17 mouse cellular contexts compared by ENCODE assay signal in genomic region chr4:151360976-151361673, GRCm38 (mm10).
DNase-seq lines count a peak whose midpoint lies in the region; ATAC-seq and TF ChIP-seq lines count a peak whose summit lies in the region.
"Had no signal": no experiment of that assay in that cellular context is flagged by ENCODE, and none has a peak within 500 bp of the region (broad histone marks: within the 10 kb centered on the region; RNA-seq: fewer than 3 reads in every experiment).

No protein-coding gene starts in this region.

- no peaks in the 10 kb centered on the region for H3K27me3 ChIP-seq in forebrain, embryonic 14.5 days (replicated peaks; ENCODE audit: control insufficient read depth, insufficient read depth, low read length)
- peaks cover 6% of the 10 kb centered on the region for H3K27me3 ChIP-seq in forebrain, postnatal 0 days (ENCODE audit: insufficient read depth, low read length)
- no peaks in the 10 kb centered on the region for H3K27me3 ChIP-seq in midbrain, embryonic 12.5 days
- H3K27me3 ChIP-seq in midbrain, embryonic 11.5 days (ENCODE audit: control insufficient read depth, insufficient read depth, low read length): no peaks in the 10 kb centered on the region
- no peaks in the 10 kb centered on the region for H3K27me3 ChIP-seq in neural tube, embryonic 15.5 days (replicated peaks)
- H3K27me3 ChIP-seq: forebrain, embryonic 12.5 days had no signal

- peaks cover 6% of the 10 kb centered on the region for H3K4me1 ChIP-seq in forebrain, embryonic 14.5 days (ENCODE audit: control insufficient read depth, insufficient read depth, low read length)
- no peaks in the 10 kb centered on the region for H3K4me1 ChIP-seq in forebrain, postnatal 0 days (ENCODE audit: insufficient read depth)
- peaks cover 16% of the 10 kb centered on the region for H3K4me1 ChIP-seq in midbrain, embryonic 12.5 days
- H3K4me1 ChIP-seq in midbrain, embryonic 11.5 days (ENCODE audit: control insufficient read depth, insufficient read depth, low read length): no peaks in the 10 kb centered on the region
- peaks cover 45% of the 10 kb centered on the region for H3K4me1 ChIP-seq in neural tube, embryonic 15.5 days
- H3K4me1 ChIP-seq: limb, embryonic 15.5 days; megakaryocyte, embryonic 14.5 days had no signal

- no peaks in the 10 kb centered on the region for H3K36me3 ChIP-seq in forebrain, embryonic 14.5 days (ENCODE audit: control insufficient read depth, insufficient read depth, low read length)
- H3K36me3 ChIP-seq in forebrain, postnatal 0 days (ENCODE audit: insufficient read depth): no peaks in the 10 kb centered on the region
- H3K36me3 ChIP-seq in midbrain, embryonic 12.5 days: no peaks in the 10 kb centered on the region
- H3K36me3 ChIP-seq in midbrain, embryonic 11.5 days (ENCODE audit: control insufficient read depth, insufficient read depth, low read length): no peaks in the 10 kb centered on the region
- no peaks in the 10 kb centered on the region for H3K36me3 ChIP-seq in neural tube, embryonic 15.5 days
- H3K36me3 ChIP-seq: forebrain, embryonic 12.5 days; limb, embryonic 15.5 days had no signal

- 0 out of 2 replicates have a peak overlapping the region, but pooled peaks have one; percentile 36 for H3K27ac ChIP-seq in forebrain, embryonic 14.5 days (ENCODE audit: low read depth, low read length)
- H3K27ac ChIP-seq in forebrain, postnatal 0 days (ENCODE audit: low read depth, low read length): no peak overlapping the region
- peak overlapping the region; percentile 64 for H3K27ac ChIP-seq in midbrain, embryonic 12.5 days (replicated peaks)
- H3K27ac ChIP-seq in midbrain, embryonic 11.5 days (ENCODE audit: low read depth, low read length): no peak overlapping the region
- peak overlapping the region; percentile 74 for H3K27ac ChIP-seq in neural tube, embryonic 15.5 days (replicated peaks)
- H3K27ac ChIP-seq: forebrain, embryonic 12.5 days; gastrocnemius, adult 2 months; left cerebral cortex, adult 2 months; limb, embryonic 15.5 days had no signal

- TF ChIP-seq CTCF in forebrain, postnatal 0 days (IDR thresholded peaks at IDR 0.05; ENCODE audit: low read depth): no peak

- no peak overlapping the region for H3K4me3 ChIP-seq in forebrain, embryonic 14.5 days (ENCODE audit: low read depth, low read length)
- H3K4me3 ChIP-seq in forebrain, postnatal 0 days (ENCODE audit: low read depth, low read length): no peak overlapping the region
- H3K4me3 ChIP-seq in midbrain, embryonic 12.5 days: no peak overlapping the region
- H3K4me3 ChIP-seq in midbrain, embryonic 11.5 days (ENCODE audit: low read depth, low read length): no peak overlapping the region
- no peak overlapping the region for H3K4me3 ChIP-seq in neural tube, embryonic 15.5 days (replicated peaks)
- H3K4me3 ChIP-seq: forebrain, embryonic 12.5 days; gastrocnemius, adult 2 months; left cerebral cortex, adult 2 months; limb, embryonic 15.5 days; megakaryocyte, embryonic 14.5 days had no signal

- 47% methylated on average over 20 of the region's 20 CpGs for WGBS in forebrain, embryonic 14.5 days
- WGBS in forebrain, postnatal 0 days: 48% methylated on average over 20 of the region's 20 CpGs
- WGBS in midbrain, embryonic 12.5 days: 68% methylated on average over 20 of the region's 20 CpGs
- WGBS in midbrain, embryonic 11.5 days: 79% methylated on average over 20 of the region's 20 CpGs
- 39% methylated on average over 20 of the region's 20 CpGs for WGBS in neural tube, embryonic 15.5 days

- ATAC-seq in forebrain, embryonic 14.5 days: no peak
- no peak for ATAC-seq in forebrain, postnatal 0 days
- no peak for ATAC-seq in midbrain, embryonic 12.5 days (ENCODE audit: low FRiP score, low read depth)
- no peak for ATAC-seq in midbrain, embryonic 11.5 days (ENCODE audit: low FRiP score)
- ATAC-seq in neural tube, embryonic 15.5 days (ENCODE audit: low FRiP score): no peak
- ATAC-seq: activated CD4-positive, CD25-positive, alpha-beta regulatory T cell, adult 4 months; intestine, postnatal 0 days had no signal

- H3K9me3 ChIP-seq in forebrain, embryonic 14.5 days (replicated peaks; ENCODE audit: control insufficient read depth, low read length): no peaks in the 10 kb centered on the region
- no peaks in the 10 kb centered on the region for H3K9me3 ChIP-seq in forebrain, postnatal 0 days (ENCODE audit: low read length)
- no peaks in the 10 kb centered on the region for H3K9me3 ChIP-seq in midbrain, embryonic 12.5 days
- H3K9me3 ChIP-seq in midbrain, embryonic 11.5 days (ENCODE audit: control insufficient read depth, low read length): no peaks in the 10 kb centered on the region
- no peaks in the 10 kb centered on the region for H3K9me3 ChIP-seq in neural tube, embryonic 15.5 days (replicated peaks)
- H3K9me3 ChIP-seq: forebrain, embryonic 12.5 days; limb, embryonic 15.5 days had no signal

- no peak overlapping the region for H3K9ac ChIP-seq in forebrain, embryonic 14.5 days (ENCODE audit: low read length)
- H3K9ac ChIP-seq in forebrain, postnatal 0 days: no peak overlapping the region
- no peak overlapping the region for H3K9ac ChIP-seq in midbrain, embryonic 12.5 days (replicated peaks)
- H3K9ac ChIP-seq in midbrain, embryonic 11.5 days (ENCODE audit: low read length): no peak overlapping the region
- H3K9ac ChIP-seq in neural tube, embryonic 15.5 days (replicated peaks): no peak overlapping the region
- H3K9ac ChIP-seq: forebrain, embryonic 12.5 days; limb, embryonic 15.5 days had no signal

- no peak for DNase-seq in forebrain, embryonic 14.5 days (ENCODE audit: low spot score)
- no peak for DNase-seq in forebrain, postnatal 0 days
- no peak for DNase-seq in midbrain, embryonic 11.5 days (ENCODE audit: low spot score, missing footprints)
- DNase-seq in cerebellum, postnatal 36 days: peak; percentile 47
- DNase-seq in lung, postnatal 10 days: no peak
- no peak for DNase-seq in ovary, adult 18-20 months (ENCODE audit: low spot score)
- DNase-seq: gastrocnemius, adult 2 months; lung, adult 2 months; right cerebral cortex, postnatal 25 days had no signal

- H3K4me2 ChIP-seq in forebrain, embryonic 14.5 days (ENCODE audit: low read length): no peak overlapping the region
- H3K4me2 ChIP-seq in forebrain, postnatal 0 days (ENCODE audit: low read depth): no peak overlapping the region
- no peak overlapping the region for H3K4me2 ChIP-seq in midbrain, embryonic 12.5 days (replicated peaks)
- H3K4me2 ChIP-seq in midbrain, embryonic 11.5 days: no peak overlapping the region
- H3K4me2 ChIP-seq in neural tube, embryonic 15.5 days: no peak overlapping the region
- H3K4me2 ChIP-seq: forebrain, embryonic 12.5 days; limb, embryonic 15.5 days had no signal

Comparison
In these comparisons a context has a peak if more than half of its experiments do, and no peak if none do; other contexts are left out.
1. H3K27ac ChIP-seq: peak in forebrain, embryonic 14.5 days (single experiment), midbrain, embryonic 12.5 days (single experiment) and neural tube, embryonic 15.5 days (single experiment); none in forebrain, postnatal 0 days (single experiment) and midbrain, embryonic 11.5 days (single experiment).
2. DNase-seq: peak in cerebellum, postnatal 36 days (2 of 2); none in forebrain, embryonic 14.5 days (single experiment), forebrain, postnatal 0 days (single experiment), midbrain, embryonic 11.5 days (single experiment), lung, postnatal 10 days (single experiment) and ovary, adult 18-20 months (single experiment).